Mouse (Mus musculus): ENCODE data around the gene Pgf.

DNA sequence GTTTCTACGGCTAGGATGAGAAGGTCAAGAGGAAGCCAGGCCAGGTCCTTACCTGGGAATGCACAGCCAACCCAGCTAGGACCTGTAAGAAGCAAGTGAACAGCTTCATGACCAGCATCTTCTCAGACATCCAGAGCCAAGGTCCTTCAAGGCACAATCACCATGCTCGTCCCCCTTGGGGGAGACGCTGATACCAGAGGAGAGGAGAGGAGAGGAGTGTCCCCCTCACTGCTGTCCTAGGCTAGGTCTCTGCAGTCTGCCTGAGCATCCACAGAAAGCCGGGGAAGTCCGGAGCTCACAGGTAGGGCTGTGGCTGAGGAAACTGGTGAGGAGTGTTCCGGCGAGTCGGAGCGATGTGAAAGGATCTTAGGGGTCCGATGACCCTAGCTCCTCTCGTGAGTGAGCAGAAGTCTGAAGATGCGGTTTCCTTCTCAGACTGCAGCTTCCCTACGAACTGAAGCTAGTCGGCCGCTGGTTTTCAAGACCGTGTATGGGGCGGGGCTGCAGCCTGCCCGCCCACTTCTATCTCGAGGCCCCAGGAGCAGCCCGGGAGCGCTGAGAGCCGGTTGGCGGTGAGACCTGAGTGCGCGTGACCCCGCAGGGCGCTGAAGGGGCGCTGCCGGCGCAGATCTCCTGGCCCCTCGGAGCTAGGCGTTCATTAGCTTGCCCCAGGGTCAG lies 605 bp downstream of the Pgf start:
- TF ChIP-seq CTCF (IDR thresholded peaks at IDR 0.05; ENCODE audit: borderline replicate concordance, extremely low read depth, insufficient read depth, insufficient read length) (no peak), POLR2A (IDR thresholded peaks at IDR 0.05; ENCODE audit: borderline replicate concordance, extremely low read depth, insufficient read depth, insufficient read length, poor library complexity, severe bottlenecking) (no peak)

All from brain, embryonic 14.5 days (tissue).